Mouse (Mus musculus) pancreas, adult 10 weeks (tissue): ENCODE results near the gene Defb20. TPM values are rescaled to one million over a fixed set of nuclear protein-coding genes. Genes with fewer than 3 reads are reported as not detected.

Experiments
- polyA plus RNA-seq: library from polyadenylated mRNA; stranded (reverse); fragments of 350-450 nt; fragmentation: Illumina TruSeq; extraction: RNeasy Lipid Tissue Mini Kit (QIAGEN cat#74804); gene quantifications from one replicate; pipeline ENCODE4 v1.2.3, GENCODE M21; 2015; ENCODE audit warnings: low read depth, low replicate concordance; ENCODE audit not compliant: insufficient read depth

The Defb20 gene
- not detected for polyA plus RNA-seq

GRCm38 (mm10) chr2:152476763-152477162, at the start of gene Defb20:
Defb20 (plus strand) TSS chr2:152477063.

DNA sequence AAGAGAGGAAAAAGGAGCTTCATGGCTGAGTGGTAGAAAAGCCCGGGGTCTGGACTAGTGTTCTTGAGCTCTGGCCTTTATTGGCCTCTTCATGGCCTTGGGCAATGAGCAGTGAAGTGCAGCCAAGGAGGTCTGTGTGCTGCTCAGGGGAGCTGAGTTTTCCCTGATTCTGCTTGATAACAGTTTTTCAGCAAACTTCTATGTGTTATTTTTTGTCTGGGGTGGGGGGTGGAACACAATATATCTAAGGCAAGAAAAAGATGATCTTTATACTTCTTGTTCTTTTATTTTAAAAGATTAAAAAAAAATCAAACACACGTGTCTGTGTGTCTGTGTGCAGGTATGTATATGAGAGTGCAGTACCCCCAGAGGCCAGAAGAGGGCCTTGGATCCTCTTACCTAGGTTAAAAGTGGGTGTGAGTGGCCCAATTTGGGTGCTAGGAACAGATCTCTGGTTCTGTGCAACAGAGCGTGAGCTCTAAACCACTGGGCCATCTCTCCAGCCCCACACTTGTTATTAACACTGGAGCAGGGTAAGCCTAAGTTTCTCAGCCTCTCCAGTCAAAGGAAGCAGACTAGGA, 12.2 kb upstream of the Defb20 start, which contains the start of gene Defb23:
TSS of gene Defb23 (minus strand) at position 51 of the 581 bp plus-strand sequence.

GRCm38 (mm10) chr2:152490038-152490437, 13.2 kb downstream of the Defb20 start, which contains the start of gene Defb22:
Defb22 (minus strand) TSS chr2:152490138.

GRCm38 (mm10) chr2:152511592-152511991, 34.7 kb downstream of the Defb20 start, which contains the start of gene Defb26:
Defb26 (minus strand) TSS chr2:152511692.

DNA sequence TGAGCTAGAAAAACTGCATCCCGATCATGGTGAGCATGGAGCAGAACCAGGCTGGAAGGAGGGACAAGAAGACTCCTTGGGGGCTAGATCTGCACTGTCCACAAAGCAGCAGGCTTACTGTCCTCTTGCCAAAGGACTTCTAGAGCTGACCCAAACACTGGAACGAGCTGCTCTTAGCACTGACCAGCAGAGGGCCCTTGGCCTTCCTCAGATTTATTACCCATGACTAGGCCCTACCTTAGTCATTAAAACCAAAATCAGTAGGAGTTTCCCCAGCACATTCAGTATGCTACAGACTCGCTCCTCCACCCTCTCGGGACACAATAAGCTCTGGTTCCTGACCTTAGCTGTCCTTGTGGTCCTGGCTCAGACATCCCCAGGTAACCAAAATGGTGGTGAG, 41.1 kb downstream of the Defb20 start, which contains the start of gene Defb28:
TSS of gene Defb28 (plus strand) at position 275 of the 400 bp plus-strand sequence.

Other genes with a start within 250 kb of the Defb20 start
- 11.9 TPM for gene Tbc1d20, start 183.2 kb upstream of the Defb20 start, polyA plus RNA-seq
- 29.0 TPM for gene Rbck1, start 144.4 kb upstream of the Defb20 start, polyA plus RNA-seq
- gene Trib3, start 133.0 kb upstream of the Defb20 start, polyA plus RNA-seq = 2.0 TPM
- gene Nrsn2, start 100.4 kb upstream of the Defb20 start, polyA plus RNA-seq = not detected
- gene Sox12, start 79.0 kb upstream of the Defb20 start, polyA plus RNA-seq = 1.8 TPM
- 1.1 TPM for gene Zcchc3, start 62.0 kb upstream of the Defb20 start, polyA plus RNA-seq
- gene 6820408C15Rik, start 61.5 kb upstream of the Defb20 start, polyA plus RNA-seq = not detected
- gene Defb23, start 12.4 kb upstream of the Defb20 start, polyA plus RNA-seq = not detected
- not detected for gene Defb22, start 13.1 kb downstream of the Defb20 start, polyA plus RNA-seq
- gene Defb26, start 34.6 kb downstream of the Defb20 start, polyA plus RNA-seq = not detected
- gene Defb28, start 41.2 kb downstream of the Defb20 start, polyA plus RNA-seq = not detected
- not detected for gene Defb29, start 63.0 kb downstream of the Defb20 start, polyA plus RNA-seq
- not detected for gene Gm17416, start 92.3 kb downstream of the Defb20 start, polyA plus RNA-seq
- gene Defb21, start 95.7 kb downstream of the Defb20 start, polyA plus RNA-seq = not detected
- gene Defb19, start 103.2 kb downstream of the Defb20 start, polyA plus RNA-seq = not detected
- gene Defb45, start 122.3 kb downstream of the Defb20 start, polyA plus RNA-seq = not detected
- not detected for gene Defb36, start 127.3 kb downstream of the Defb20 start, polyA plus RNA-seq
- gene Defb25, start 146.0 kb downstream of the Defb20 start, polyA plus RNA-seq = not detected
- gene Rem1, start 149.9 kb downstream of the Defb20 start, polyA plus RNA-seq = 3.5 TPM
- gene H13, start 192.4 kb downstream of the Defb20 start, polyA plus RNA-seq = 32.3 TPM
- 4.3 TPM for gene Mcts2, start 210.0 kb downstream of the Defb20 start, polyA plus RNA-seq